Mouse (Mus musculus) activated CD4-positive, CD25-positive, alpha-beta regulatory T cell, adult 4 months (primary cell): ENCODE measurements around the gene Rbm44. TPM values are rescaled to one million over a fixed set of nuclear protein-coding genes. Genes with fewer than 3 reads are reported as not detected.

ENCODE experiments used
- ATAC-seq: one replicate; pipeline ENCODE4 v1.8.0; 2017
- polyA plus RNA-seq, 2 experiments: library from polyadenylated mRNA; unstranded; fragments of 100-300 nt; shearing (Covaris generic); gene quantifications; one replicate each; pipeline ENCODE4 v1.2.1; 2017

The Rbm44 gene
- polyA plus RNA-seq, 2 experiments from 2014 or later: 1.7 TPM

- ATAC-seq: no peak
Measured at GRCm38 (mm10) chr1:91211099-91211498, 66.2 kb downstream of the Rbm44 start.

- ATAC-seq: no peak
Measured at GRCm38 (mm10) chr1:91211591-91212008, 66.7 kb downstream of the Rbm44 start.

GRCm38 (mm10) chr1:91215264-91215663 is 70.4 kb downstream of the Rbm44 start:
- ATAC-seq: no peak

GRCm38 (mm10) chr1:91215981-91216380 is 71.1 kb downstream of the Rbm44 start:
- no peak for ATAC-seq

GRCm38 (mm10) chr1:91216504-91217267 is 71.8 kb downstream of the Rbm44 start:
- no peak for ATAC-seq

- peak; percentile 14 for ATAC-seq
Measured at GRCm38 (mm10) chr1:91219641-91220321, 74.9 kb downstream of the Rbm44 start.

GRCm38 (mm10) chr1:91220322-91220672 is 75.4 kb downstream of the Rbm44 start:
- ATAC-seq: peak; percentile 63

Other genes starting within 250 kb of the Rbm44 start
- gene Mlph, start 230.0 kb upstream of the Rbm44 start, polyA plus RNA-seq: not detected
- gene Prlh, start 192.0 kb upstream of the Rbm44 start, polyA plus RNA-seq: not detected
- not detected for gene Rab17, start 175.4 kb upstream of the Rbm44 start, polyA plus RNA-seq
- gene Lrrfip1, start 146.4 kb upstream of the Rbm44 start, polyA plus RNA-seq: 100 to 1,000 TPM; 176 to 194 TPM
- gene Ramp1, start 34.7 kb downstream of the Rbm44 start, polyA plus RNA-seq: 10 to 100 TPM; 25.3 to 30.0 TPM
- 10 to 100 TPM; 74.4 to 95.6 TPM for gene Ube2f, start 105.2 kb downstream of the Rbm44 start, polyA plus RNA-seq
- gene Scly, start 153.2 kb downstream of the Rbm44 start, polyA plus RNA-seq: 10 to 100 TPM; 42.0 to 57.3 TPM
- gene Espnl, start 177.0 kb downstream of the Rbm44 start, polyA plus RNA-seq: not detected
- not detected for gene Klhl30, start 205.9 kb downstream of the Rbm44 start, polyA plus RNA-seq
- not detected for gene Erfe, start 221.3 kb downstream of the Rbm44 start, polyA plus RNA-seq